22 mouse cellular contexts compared by ENCODE assay signal in genomic region chr2:65221646-65222045, GRCm38 (mm10). TPM values are rescaled to one million over a fixed set of nuclear protein-coding genes. Genes with fewer than 3 reads are reported as not detected.
DNase-seq lines count a peak whose midpoint lies in the region; ATAC-seq and TF ChIP-seq lines count a peak whose summit lies in the region.
"Had no signal": no experiment of that assay in that cellular context is flagged by ENCODE, and none has a peak within 500 bp of the region (broad histone marks: within the 10 kb centered on the region; RNA-seq: fewer than 3 reads in every experiment).

No protein-coding gene starts in this region.

- no peak for TF ChIP-seq CTCF in cerebellum, adult 2 months (IDR thresholded peaks at IDR 0.05; ENCODE audit: borderline replicate concordance, insufficient read depth, low read depth, low read length)
- TF ChIP-seq CTCF in kidney, adult 2 months (conservative IDR thresholded peaks at IDR 0.05; ENCODE audit: insufficient read depth, insufficient read length, low read depth, low read length): no peak

- peaks cover 6% of the 10 kb centered on the region for H3K4me1 ChIP-seq in cerebellum, adult 2 months (ENCODE audit: control insufficient read depth, insufficient read depth, low read length)
- H3K4me1 ChIP-seq in kidney, adult 2 months (ENCODE audit: control insufficient read depth, insufficient read depth, low read length): peaks cover 50% of the 10 kb centered on the region
- H3K4me1 ChIP-seq: forebrain, embryonic 13.5 days; hindbrain, embryonic 10.5 days; hindbrain, embryonic 15.5 days had no signal

- H3K27me3 ChIP-seq in cerebellum, adult 2 months (ENCODE audit: control insufficient read depth, insufficient read depth, low read length): no peaks in the 10 kb centered on the region
- no peaks in the 10 kb centered on the region for H3K27me3 ChIP-seq in kidney, adult 2 months (replicated peaks; ENCODE audit: control insufficient read depth, insufficient read depth, low read length)
- H3K27me3 ChIP-seq: embryonic facial prominence, embryonic 13.5 days; forebrain, embryonic 13.5 days; hindbrain, embryonic 15.5 days had no signal

- ATAC-seq in cerebellum, adult (ENCODE audit: insufficient number of reproducible peaks, low FRiP score, low TSS enrichment): no peak
- ATAC-seq: CD4-positive, CD25-positive, alpha-beta regulatory T cell, adult 4 months; forebrain, embryonic 13.5 days; inflammation-experienced regulatory T-cells, adult 6 months; intestine, postnatal 0 days had no signal

- TF ChIP-seq POLR2A in cerebellum, adult 2 months (IDR thresholded peaks at IDR 0.05; ENCODE audit: borderline replicate concordance, insufficient read depth, low read length): no peak
- no peak for TF ChIP-seq POLR2A in kidney, adult 2 months (IDR thresholded peaks at IDR 0.05; ENCODE audit: low read depth, low read length)

- DNase-seq in cerebellum, adult 2 months: peak; percentile 15 to 41
- DNase-seq in cerebellum, adult 9-10 months: no peak
- DNase-seq in cerebellum, postnatal 36 days: peak; percentile 19 to 22
- DNase-seq in kidney, adult 2 months: no peak
- no peak for DNase-seq in kidney, postnatal 10 days
- DNase-seq in brain, adult 2 months (ENCODE audit: low read depth, low spot score): peak; percentile 16
- DNase-seq: adrenal gland, adult 8-10 months; adrenal gland, postnatal 36 days; B cell, adult 2 months; gastrocnemius, adult 2 months; gastrocnemius, postnatal 25 days; heart, postnatal 10 days had no signal

- 28% methylated on average over 2 of the region's 2 CpGs for WGBS in cerebellum, adult 2 months
- WGBS in kidney, adult 2 months: 33% methylated on average over 2 of the region's 2 CpGs

- H3K27ac ChIP-seq in cerebellum, adult 2 months (ENCODE audit: insufficient read depth, low read length): no peak overlapping the region
- peak overlapping the region; percentile 13; the same call in 1 of the 2 replicates for H3K27ac ChIP-seq in kidney, adult 2 months (ENCODE audit: insufficient read depth, low read depth, low read length)
- H3K27ac ChIP-seq: embryonic facial prominence, embryonic 13.5 days; forebrain, embryonic 13.5 days; heart, embryonic 10.5 days; hindbrain, embryonic 10.5 days; hindbrain, embryonic 15.5 days had no signal

- H3K4me3 ChIP-seq in cerebellum, adult 2 months (replicated peaks; ENCODE audit: insufficient read depth, low read depth, low read length): no peak overlapping the region
- H3K4me3 ChIP-seq in kidney, adult 2 months (ENCODE audit: insufficient read depth, low read depth, low read length): no peak overlapping the region
- H3K4me3 ChIP-seq: embryonic facial prominence, embryonic 13.5 days; forebrain, embryonic 13.5 days; gastrocnemius, adult 2 months; heart, embryonic 10.5 days; hindbrain, embryonic 10.5 days; hindbrain, embryonic 15.5 days had no signal

- no peaks in the 10 kb centered on the region; the same call in 1 of the 2 replicates for H3K36me3 ChIP-seq in kidney, adult 2 months (ENCODE audit: control insufficient read depth, insufficient read depth, low read length)
- H3K36me3 ChIP-seq: embryonic facial prominence, embryonic 13.5 days; G1E; heart, embryonic 10.5 days; hindbrain, embryonic 10.5 days; hindbrain, embryonic 15.5 days had no signal

RNA-seq across cellular contexts. Expression of gene Cobll1, which starts 17.6 kb away (rescaled TPM):
- polyA plus RNA-seq in cerebellum, adult 2 months (2012; rRNA removed): 10.7 and 11.0 TPM in 2 replicates
- 51.7 and 53.2 TPM in 2 replicates for polyA plus RNA-seq in kidney, adult 2 months (2012; rRNA removed)
- polyA plus RNA-seq: G1E had no signal

Comparison
In these comparisons a context has a peak if more than half of its experiments do, and no peak if none do; other contexts are left out.
1. DNase-seq: peak in cerebellum, adult 2 months (2 of 2), cerebellum, postnatal 36 days (2 of 2) and brain, adult 2 months (single experiment); none in cerebellum, adult 9-10 months (single experiment), kidney, adult 2 months (single experiment) and kidney, postnatal 10 days (single experiment).